Mouse (Mus musculus) embryonic fibroblast, embryonic 13.5 days (primary cell): ENCODE measurements around the gene Ahcy.

Experiments
- CTCF ChIP-seq: IDR thresholded peaks from 2 replicates; pipeline ENCODE4 v1.5.1; 2011; ENCODE audit warnings: mild to moderate bottlenecking, control low read depth, low read length, moderate library complexity, borderline replicate concordance; ENCODE audit not compliant: insufficient read depth
- POLR2A ChIP-seq: IDR thresholded peaks from 2 replicates; pipeline ENCODE4 v1.6.1; 2011; ENCODE audit warnings: low read depth, mild to moderate bottlenecking, control low read depth, low read length, moderate library complexity

DNA sequence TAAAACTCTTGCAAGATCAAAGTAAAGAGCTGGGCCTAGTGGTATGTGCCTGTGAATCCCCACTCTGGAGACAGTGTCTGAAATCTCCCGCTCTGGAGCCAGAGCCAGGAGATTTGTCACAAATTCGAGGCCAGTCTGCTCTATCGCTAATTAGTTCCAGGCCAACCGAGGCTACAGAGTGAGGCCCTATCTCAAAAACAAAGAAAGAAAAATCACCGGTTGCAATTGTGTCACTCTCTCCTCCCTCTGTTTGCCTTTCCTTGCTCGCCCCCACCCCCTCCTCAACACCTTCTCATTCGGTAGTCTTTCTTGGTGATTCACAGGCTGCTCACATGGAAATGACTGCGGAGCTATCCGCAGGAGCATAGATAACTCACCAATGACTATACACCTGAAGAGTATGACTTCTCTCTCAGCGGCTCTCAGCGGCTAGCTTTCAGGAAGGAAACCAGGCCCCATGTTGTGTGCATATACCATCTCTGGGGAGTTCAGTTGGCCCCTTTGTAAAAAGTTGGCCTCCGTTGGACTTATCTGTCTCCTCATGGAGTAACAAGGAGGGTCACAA lies 551 bp upstream of the Ahcy start:
- TF ChIP-seq POLR2A (no peak), CTCF (no peak)
